Mouse (Mus musculus) kidney, adult 18-20 months (tissue): Measurements from ENCODE around the gene Arpc1b.
A peak's percentile ranks its signal among the peaks of the same experiment; 100 is the strongest.
"Not testable (repeated sequence)": the region's sequence is repeated elsewhere in the genome, so short reads cannot be mapped to it uniquely, and the experiment has no call there.

Experiments used
- DNase-seq: peaks from one replicate; pipeline ENCODE4 v3.0.0; 2021

Arpc1b gene

GRCm38 (mm10) chr5:145114606-145115473, 825 bp downstream of the Arpc1b start:
- peak; percentile 67 for DNase-seq

- no peak for DNase-seq
Measured at GRCm38 (mm10) chr5:145115736-145116135, 1.7 kb downstream of the Arpc1b start.

GRCm38 (mm10) chr5:145116316-145116715, 2.3 kb downstream of the Arpc1b start:
- DNase-seq = peak; percentile 55

GRCm38 (mm10) chr5:145116916-145117315, 2.9 kb downstream of the Arpc1b start:
- DNase-seq = peak; percentile 70

GRCm38 (mm10) chr5:145118005-145118404, 4.0 kb downstream of the Arpc1b start:
- peak; percentile 19 for DNase-seq

GRCm38 (mm10) chr5:145118461-145118860, 4.4 kb downstream of the Arpc1b start:
- no peak for DNase-seq

- no peak for DNase-seq
Measured at GRCm38 (mm10) chr5:145119385-145119784, 5.4 kb downstream of the Arpc1b start.

- no peak for DNase-seq
Measured at GRCm38 (mm10) chr5:145120921-145121320, 6.9 kb downstream of the Arpc1b start.

- DNase-seq = no peak
Measured at GRCm38 (mm10) chr5:145123396-145123795, 9.4 kb downstream of the Arpc1b start.

- no peak for DNase-seq
Measured at GRCm38 (mm10) chr5:145126580-145126979, 12.6 kb downstream of the Arpc1b start.

GRCm38 (mm10) chr5:145129124-145129523, 15.1 kb downstream of the Arpc1b start:
- DNase-seq = no peak

GRCm38 (mm10) chr5:145129773-145130172, 15.8 kb downstream of the Arpc1b start:
- DNase-seq = not testable (repeated sequence)

- DNase-seq = no peak
Measured at GRCm38 (mm10) chr5:145130191-145130590, 16.2 kb downstream of the Arpc1b start.

GRCm38 (mm10) chr5:145130995-145131394, 17.0 kb downstream of the Arpc1b start:
- DNase-seq = no peak

- not testable (repeated sequence) for DNase-seq
Measured at GRCm38 (mm10) chr5:145133275-145133674, 19.3 kb downstream of the Arpc1b start.

GRCm38 (mm10) chr5:145138836-145139235, 24.8 kb downstream of the Arpc1b start:
- DNase-seq = no peak

GRCm38 (mm10) chr5:145139571-145140519, 25.8 kb downstream of the Arpc1b start, which contains the start of the genes Pdap1 and Bud31:
TSS of gene Pdap1 (minus strand) at chr5:145140238.
TSS of gene Bud31 (plus strand) at chr5:145140362.
- peak; percentile 97 for DNase-seq

- no peak for DNase-seq
Measured at GRCm38 (mm10) chr5:145140611-145141010, 26.6 kb downstream of the Arpc1b start.

- peak; percentile 38 for DNase-seq
Measured at GRCm38 (mm10) chr5:145147748-145148147, 33.7 kb downstream of the Arpc1b start.

GRCm38 (mm10) chr5:145149294-145149693, 35.3 kb downstream of the Arpc1b start:
- no peak for DNase-seq

GRCm38 (mm10) chr5:145152690-145153089, 38.7 kb downstream of the Arpc1b start:
- no peak for DNase-seq

GRCm38 (mm10) chr5:145161361-145161760, 47.3 kb downstream of the Arpc1b start:
- DNase-seq = no peak

GRCm38 (mm10) chr5:145164710-145165109, 50.7 kb downstream of the Arpc1b start:
- peak; percentile 12 for DNase-seq
